Mouse (Mus musculus) intestine, embryonic 16.5 days (tissue): Measurements from ENCODE around the gene Tarbp1. TPM values are rescaled to one million over a fixed set of nuclear protein-coding genes. Genes with fewer than 3 reads are reported as not detected.

Experiments
- ATAC-seq: fragments of 200-750 bp; cut with Nextera tagmentation; 2 replicates; pipeline ENCODE4 v1.8.0; 2017; ENCODE audit warnings: moderate TSS enrichment, moderate library complexity
- H3K27ac ChIP-seq: fragments of 300-500 bp; sonication (generic); 2 replicates; pipeline ENCODE4 v1.5.1; 2014; ENCODE audit warnings: mild to moderate bottlenecking, low read length
- H3K27me3 ChIP-seq: fragments of 300-500 bp; sonication (generic); replicated peaks from 2 replicates; pipeline ENCODE4 v1.6.1; 2014; ENCODE audit warnings: low read length, control low read depth, mixed read lengths; ENCODE audit not compliant: control insufficient read depth, insufficient read depth
- H3K36me3 ChIP-seq: fragments of 300-500 bp; sonication (generic); 2 replicates; pipeline ENCODE4 v1.6.1; 2014; ENCODE audit warnings: low read length, control low read depth; ENCODE audit not compliant: control insufficient read depth, insufficient read depth
- H3K4me1 ChIP-seq: fragments of 300-500 bp; sonication (generic); 2 replicates; pipeline ENCODE4 v1.6.1; 2014; ENCODE audit warnings: low read length, control low read depth, mixed read lengths; ENCODE audit not compliant: control insufficient read depth, insufficient read depth
- H3K4me2 ChIP-seq: fragments of 300-500 bp; sonication (generic); 2 replicates; pipeline ENCODE4 v1.6.1; 2014; ENCODE audit warnings: low read depth, low read length, control low read depth
- H3K4me3 ChIP-seq: fragments of 300-500 bp; sonication (generic); 2 replicates; pipeline ENCODE4 v1.5.1; 2014; ENCODE audit warnings: mild to moderate bottlenecking, low read length
- H3K9ac ChIP-seq: fragments of 300-500 bp; sonication (generic); 2 replicates; pipeline ENCODE4 v1.6.1; 2014; ENCODE audit warnings: low read depth, low read length
- H3K9me3 ChIP-seq: fragments of 300-500 bp; sonication (generic); 2 replicates; pipeline ENCODE4 v1.6.1; 2016; ENCODE audit warnings: low read length, control low read depth; ENCODE audit not compliant: control insufficient read depth
- WGBS: fragments of 180-500 bp; shearing (Covaris S2); extraction: QIAGEN DNeasy Blood & Tissue Kit; methylation state at CpG from one replicate; pipeline ENCODE4 v1.1.7; 2014; 5-methylcytosine and 5-hydroxymethylcytosine counted together
- polyA plus RNA-seq: library from polyadenylated mRNA; unstranded; fragments of >200 nt; fragmentation: Nextera tagmentation; extraction: Ambion mirVana; gene quantifications from 2 replicates; pipeline ENCODE4 v1.2.1, GENCODE M21; 2015

The Tarbp1 gene
- 1.6 and 1.9 TPM in 2 replicates for polyA plus RNA-seq

- Histone ChIP-seq H3K4me1 (peaks cover 5% of the 10 kb centered on the region), H3K4me2 (peak within 1 kb of the TSS; percentile 75), H3K36me3 (peaks cover 5% of the 10 kb centered on the region; the same call in 1 of the 2 replicates), H3K27ac (peak within 1 kb of the TSS; percentile 91), H3K4me3 (peak within 1 kb of the TSS; percentile 94), H3K9me3 (no peaks in the 10 kb centered on the region), H3K9ac (peak within 1 kb of the TSS; percentile 91), H3K27me3 (no peaks in the 10 kb centered on the region)
- peak; percentile 94 for ATAC-seq
- WGBS: 1% methylated on average over 114 of the region's 124 CpGs
These were observed at the start of gene Tarbp1 for GRCm38 (mm10) chr8:126474299-126475187. TSS of gene Tarbp1 (minus strand) at chr8:126475065.

DNA sequence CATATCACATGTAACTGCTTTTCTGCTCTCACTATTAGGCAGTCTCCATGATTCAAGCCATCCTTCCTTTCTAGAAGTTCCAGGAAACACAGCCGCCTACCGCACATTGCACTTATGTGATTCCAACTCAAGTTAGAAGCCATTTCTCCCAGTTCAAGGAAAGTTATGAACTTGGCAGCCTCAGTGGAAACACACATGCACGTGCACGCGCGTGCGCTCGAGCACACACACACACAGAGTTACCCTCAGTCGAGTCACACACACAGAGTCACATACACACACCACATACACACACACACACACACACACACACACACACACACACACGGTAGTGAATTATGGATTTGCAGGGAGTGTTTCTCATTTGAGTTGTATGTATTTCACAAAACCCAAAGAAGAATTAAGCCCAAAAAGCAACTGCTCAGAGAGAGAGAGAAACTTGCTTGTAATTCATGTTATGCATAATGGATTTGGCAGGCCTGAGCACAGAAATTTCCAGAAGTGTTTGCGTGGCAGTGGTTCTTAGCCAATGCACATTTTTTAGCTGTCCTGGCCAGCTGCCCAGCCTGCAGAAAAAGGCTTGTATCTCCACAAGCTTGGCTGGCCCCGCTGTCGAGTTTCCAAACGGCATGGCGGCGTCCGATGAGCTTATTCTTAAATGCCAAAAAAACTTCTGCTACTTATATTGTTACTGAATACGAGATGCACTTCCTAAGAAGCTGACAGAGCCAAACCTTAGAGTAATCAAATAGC lies 49.5 kb upstream of the Tarbp1 start:
- Histone ChIP-seq H3K4me2 (no peak overlapping the region), H3K27ac (peak overlapping the region; percentile 83), H3K4me3 (no peak overlapping the region), H3K27me3 (no peaks in the 10 kb centered on the region), H3K36me3 (no peaks in the 10 kb centered on the region), H3K9ac (no peak overlapping the region; the same call in 1 of the 2 replicates), H3K4me1 (peaks cover 22% of the 10 kb centered on the region), H3K9me3 (no peaks in the 10 kb centered on the region)
- ATAC-seq: peak; percentile 32; the same call in 1 of the 2 replicates
- WGBS: 55% methylated on average over 18 of the region's 18 CpGs

DNA sequence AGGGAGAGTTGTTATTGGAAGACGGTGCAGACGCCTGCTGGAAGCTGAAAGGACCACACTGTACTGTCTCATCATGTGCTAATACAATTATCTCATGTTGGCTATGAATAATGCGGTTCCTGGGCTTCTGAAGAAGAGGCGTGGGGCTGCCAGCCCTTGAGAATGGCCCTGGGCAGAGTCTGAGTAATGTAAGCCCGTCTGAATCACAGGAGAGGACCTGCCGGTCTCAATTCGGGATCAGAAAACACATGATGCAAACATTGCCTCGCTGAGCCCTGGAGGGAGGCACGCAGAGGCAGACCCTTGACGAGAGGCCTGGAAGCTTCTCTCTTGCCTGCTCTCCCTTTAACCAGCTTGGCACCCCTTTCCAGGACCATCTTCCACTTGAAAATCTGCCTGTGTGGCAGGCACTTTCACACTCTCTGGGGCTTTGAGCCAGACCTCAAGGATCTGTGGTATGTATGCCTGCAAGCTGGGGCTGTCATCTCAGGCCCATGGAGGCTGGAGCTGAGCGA lies 48.3 kb upstream of the Tarbp1 start:
- 0 out of 2 replicates have a peak, but pooled peaks have one; percentile 15 for ATAC-seq
- Histone ChIP-seq H3K27me3 (no peaks in the 10 kb centered on the region), H3K4me2 (no peak overlapping the region), H3K4me3 (no peak overlapping the region), H3K9me3 (no peaks in the 10 kb centered on the region), H3K27ac (peak overlapping the region; percentile 36), H3K9ac (no peak overlapping the region), H3K4me1 (peaks cover 22% of the 10 kb centered on the region), H3K36me3 (no peaks in the 10 kb centered on the region)
- 71% methylated on average over 11 of the region's 11 CpGs for WGBS

DNA sequence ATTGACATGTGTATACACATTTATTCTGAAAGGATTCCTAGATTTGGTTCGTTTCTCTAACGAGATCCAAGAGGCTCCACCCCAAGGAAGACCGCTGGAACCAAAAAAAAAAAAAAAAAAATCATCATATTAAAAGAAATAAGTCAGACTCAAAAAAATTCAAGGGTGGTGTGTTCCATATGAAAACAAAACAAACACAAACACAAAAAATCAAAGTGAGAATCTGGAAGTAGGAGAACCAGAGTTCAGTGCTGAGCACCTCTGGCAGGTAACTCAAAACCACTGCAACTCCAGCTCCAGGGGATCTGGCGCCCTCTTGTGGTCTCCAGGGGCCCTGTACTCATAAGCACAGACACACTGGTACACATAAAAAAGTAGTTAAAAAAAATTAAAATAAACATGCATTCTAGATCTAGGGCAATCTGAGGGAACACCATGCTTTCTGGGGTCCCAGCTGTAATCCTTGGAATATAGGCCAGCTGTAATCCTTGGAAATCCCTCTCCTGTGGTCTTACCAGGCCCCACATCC lies 44.6 kb upstream of the Tarbp1 start:
- Histone ChIP-seq H3K4me2 (no peak overlapping the region), H3K4me1 (peaks cover 13% of the 10 kb centered on the region), H3K27me3 (no peaks in the 10 kb centered on the region), H3K27ac (no peak overlapping the region), H3K9me3 (no peaks in the 10 kb centered on the region), H3K36me3 (no peaks in the 10 kb centered on the region), H3K9ac (no peak overlapping the region), H3K4me3 (no peak overlapping the region)
- ATAC-seq: no peak
- WGBS: 90% methylated on average over 4 of the region's 4 CpGs

- no peaks in the 10 kb centered on the region for H3K36me3 ChIP-seq
- peak; percentile 79 for ATAC-seq
- H3K27ac ChIP-seq: peak overlapping the region; percentile 79
- H3K4me2 ChIP-seq: peak overlapping the region; percentile 75
- no peaks in the 10 kb centered on the region for H3K27me3 ChIP-seq
- peak overlapping the region; percentile 31 for H3K4me3 ChIP-seq
- peak overlapping the region; percentile 36 for H3K9ac ChIP-seq
- peaks cover 21% of the 10 kb centered on the region for H3K4me1 ChIP-seq
- WGBS: 7% methylated on average over 27 of the region's 27 CpGs
- H3K9me3 ChIP-seq: no peaks in the 10 kb centered on the region
These were observed 42.0 kb upstream of the Tarbp1 start for GRCm38 (mm10) chr8:126516620-126517577.

DNA sequence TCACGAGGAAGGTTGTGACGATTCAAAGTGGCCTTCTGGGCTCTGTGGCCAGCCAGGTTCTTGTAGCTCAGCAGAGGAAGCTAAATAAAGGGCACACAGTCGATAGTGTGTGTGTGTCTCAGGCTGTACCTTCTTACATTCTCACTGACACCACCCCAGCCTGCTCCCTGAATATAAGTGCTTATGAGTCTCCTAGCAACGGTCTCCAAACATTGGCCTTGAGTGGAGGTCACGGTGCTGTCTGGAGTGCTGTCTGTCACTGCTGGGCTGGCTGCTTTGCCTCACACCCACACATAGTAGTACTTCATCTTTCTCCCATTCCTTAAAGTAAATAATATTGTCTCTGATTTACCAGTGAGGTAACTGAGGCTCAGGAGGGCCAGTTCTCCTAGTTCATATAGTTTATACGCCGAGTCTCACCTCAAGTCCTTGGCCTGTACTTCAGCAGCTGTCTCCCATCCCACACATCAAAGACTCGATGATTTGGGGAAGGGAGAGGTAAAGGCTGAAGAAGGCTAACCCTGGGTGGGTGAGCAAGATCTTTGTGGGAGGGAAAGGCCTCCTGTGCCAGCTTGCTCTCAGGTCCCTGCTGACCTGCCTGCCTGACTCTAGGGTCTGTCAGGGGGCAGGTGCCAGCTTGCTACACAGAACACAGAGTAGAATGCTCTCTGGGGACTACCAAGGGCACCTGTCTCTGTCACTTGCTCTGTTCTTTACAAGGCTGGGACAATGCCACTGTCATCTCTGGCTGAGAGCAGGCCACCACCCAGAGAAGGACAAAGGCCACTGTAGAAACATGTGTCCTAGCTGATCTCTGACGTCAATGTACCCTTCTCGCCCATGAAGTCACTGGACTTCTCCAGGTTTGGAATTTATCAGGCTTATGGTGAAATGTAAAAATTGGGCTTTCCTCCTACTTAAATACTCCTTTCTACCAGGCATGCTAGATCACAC lies 39.4 kb upstream of the Tarbp1 start:
- ATAC-seq: peak; percentile 45
- no peak overlapping the region for H3K4me2 ChIP-seq
- 47% methylated on average over 10 of the region's 10 CpGs for WGBS
- no peaks in the 10 kb centered on the region for H3K27me3 ChIP-seq
- 0 out of 2 replicates have a peak, but pooled peaks cover 2% of the 10 kb centered on the region for H3K36me3 ChIP-seq
- peak overlapping the region; percentile 33; the same call in 1 of the 2 replicates for H3K9ac ChIP-seq
- no peaks in the 10 kb centered on the region for H3K9me3 ChIP-seq
- H3K4me3 ChIP-seq: no peak overlapping the region
- H3K4me1 ChIP-seq: peaks cover 21% of the 10 kb centered on the region
- no peak overlapping the region for H3K27ac ChIP-seq

GRCm38 (mm10) chr8:126510866-126511265 lies 36.0 kb upstream of the Tarbp1 start:
- no peak for ATAC-seq
- Histone ChIP-seq H3K4me3 (no peak overlapping the region), H3K4me1 (peaks cover 10% of the 10 kb centered on the region), H3K27ac (no peak overlapping the region), H3K27me3 (no peaks in the 10 kb centered on the region), H3K36me3 (0 out of 2 replicates have a peak, but pooled peaks cover 2% of the 10 kb centered on the region), H3K4me2 (no peak overlapping the region), H3K9ac (no peak overlapping the region), H3K9me3 (no peaks in the 10 kb centered on the region)
- 86% methylated on average over 3 of the region's 3 CpGs for WGBS
